Mouse (Mus musculus) left cerebral cortex, adult 8-10 months (tissue): Measurements from ENCODE around the gene Efna1. TPM values are rescaled to one million over a fixed set of nuclear protein-coding genes. Genes with fewer than 3 reads are reported as not detected.

Experiments
- DNase-seq, 2 experiments: peaks; one replicate each; pipeline ENCODE4 v3.0.0; 2022; ENCODE audit warnings: low spot score in 2 of 2
- total RNA-seq, 4 experiments: library from RNA; stranded (reverse); gene quantifications; 2 replicates each; pipeline ENCODE4 v1.2.4; 2022

Efna1 gene
- total RNA-seq = 1 to 10 TPM; 5.6 to 8.8 (median 6.8) TPM

- DNase-seq = no peak
Measured at GRCm38 (mm10) chr3:89280606-89281511, at the start of gene Efna1. TSS of gene Efna1 (minus strand) at chr3:89281142.

GRCm38 (mm10) chr3:89330346-89330745 is 49.4 kb upstream of the Efna1 start:
- no peak for DNase-seq

GRCm38 (mm10) chr3:89328623-89329022 is 47.7 kb upstream of the Efna1 start:
- no peak for DNase-seq

GRCm38 (mm10) chr3:89327371-89327870 is 46.5 kb upstream of the Efna1 start:
- DNase-seq = no peak

GRCm38 (mm10) chr3:89325882-89326281 is 44.9 kb upstream of the Efna1 start:
- DNase-seq = no peak

GRCm38 (mm10) chr3:89322514-89323165 is 41.7 kb upstream of the Efna1 start, which contains the start of gene Efna3:
TSS of gene Efna3 (minus strand) at chr3:89322965.
- peak; percentile 70 to 90 for DNase-seq

- no peak for DNase-seq
Measured at GRCm38 (mm10) chr3:89322131-89322500, 41.2 kb upstream of the Efna1 start.

GRCm38 (mm10) chr3:89321183-89322130 is 40.5 kb upstream of the Efna1 start:
- peak in 1 of 2 experiments; percentile 63 for DNase-seq

GRCm38 (mm10) chr3:89320581-89321182 is 39.7 kb upstream of the Efna1 start:
- DNase-seq = no peak

GRCm38 (mm10) chr3:89319591-89320350 is 38.8 kb upstream of the Efna1 start:
- DNase-seq = peak in 1 of 2 experiments; percentile 45

GRCm38 (mm10) chr3:89318971-89319590 is 38.1 kb upstream of the Efna1 start:
- DNase-seq = peak in 1 of 2 experiments; percentile 27

- DNase-seq = no peak
Measured at GRCm38 (mm10) chr3:89318316-89318715, 37.4 kb upstream of the Efna1 start.

GRCm38 (mm10) chr3:89317246-89317645 is 36.3 kb upstream of the Efna1 start:
- peak in 1 of 2 experiments; percentile 41 for DNase-seq

- DNase-seq = peak; percentile 83 to 85
Measured at GRCm38 (mm10) chr3:89316833-89317232, 35.9 kb upstream of the Efna1 start.

GRCm38 (mm10) chr3:89315930-89316831 is 35.2 kb upstream of the Efna1 start:
- peak in 1 of 2 experiments; percentile 35 for DNase-seq

GRCm38 (mm10) chr3:89315195-89315929 is 34.4 kb upstream of the Efna1 start:
- peak; percentile 64 to 82 for DNase-seq

GRCm38 (mm10) chr3:89314791-89315190 is 33.8 kb upstream of the Efna1 start:
- no peak for DNase-seq

- no peak for DNase-seq
Measured at GRCm38 (mm10) chr3:89314340-89314739, 33.4 kb upstream of the Efna1 start.
